Mouse (Mus musculus) stomach, postnatal 0 days (tissue): ENCODE results near the gene Rsph10b.

Source experiments
- CTCF ChIP-seq: IDR thresholded peaks from 2 replicates; pipeline ENCODE4 v1.5.1; 2016; ENCODE audit warnings: antibody characterized with exemption, low read depth, mild to moderate bottlenecking, moderate library complexity
- EP300 ChIP-seq: optimal IDR thresholded peaks from 2 replicates; pipeline ENCODE3; 2016; ENCODE audit warnings: antibody characterized with exemption

- no peak for TF ChIP-seq CTCF
- no peak for TF ChIP-seq EP300
These were observed 54.8 kb downstream of the Rsph10b start for GRCm38 (mm10) chr5:143987596-143987995.
